Mouse (Mus musculus): ENCODE results near the gene Fut11.

Fut11 gene

DNA sequence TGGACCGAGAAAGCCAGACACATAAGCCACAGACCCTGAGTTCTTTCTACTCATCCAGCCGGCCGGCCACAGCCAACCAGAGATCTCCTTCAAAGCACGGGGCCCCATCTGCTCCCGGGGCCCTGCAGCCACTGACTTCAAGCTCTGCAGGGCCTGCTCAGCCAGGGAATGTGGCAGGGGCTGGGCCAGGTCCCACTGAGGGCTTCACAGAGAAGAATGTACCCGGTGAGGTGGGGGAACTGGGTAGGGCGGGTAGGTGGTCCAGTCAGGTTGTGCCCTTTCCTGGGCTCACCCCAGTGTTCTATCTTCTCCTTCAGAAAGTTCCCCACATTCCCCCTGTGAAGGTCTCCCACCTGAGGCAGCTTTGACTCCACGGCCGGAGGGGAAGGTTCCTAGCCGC lies 23.7 kb downstream of the Fut11 start:
- in situ Hi-C loops (cut with MboI, MseI) = no loop called here

DNA sequence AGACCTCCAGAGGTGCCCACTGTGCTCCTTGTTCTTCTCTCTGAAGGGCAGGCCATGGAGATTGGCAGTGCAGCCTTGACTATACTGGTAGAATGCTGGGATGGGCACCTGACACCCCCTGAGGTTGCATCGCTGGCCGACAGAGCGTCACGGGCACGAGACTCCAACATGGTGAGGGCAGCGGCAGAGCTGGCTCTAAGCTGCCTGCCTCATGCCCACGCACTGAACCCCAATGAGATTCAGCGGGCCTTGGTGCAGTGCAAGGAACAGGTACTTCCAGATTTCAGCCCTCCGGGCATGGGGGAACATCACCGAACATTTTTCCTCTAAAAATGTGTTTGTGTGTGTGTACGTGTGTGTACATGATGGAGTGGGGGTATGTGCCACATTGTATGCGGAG lies 25.0 kb downstream of the Fut11 start:
- in situ Hi-C loops (cut with MboI, MseI) = no loop called here

DNA sequence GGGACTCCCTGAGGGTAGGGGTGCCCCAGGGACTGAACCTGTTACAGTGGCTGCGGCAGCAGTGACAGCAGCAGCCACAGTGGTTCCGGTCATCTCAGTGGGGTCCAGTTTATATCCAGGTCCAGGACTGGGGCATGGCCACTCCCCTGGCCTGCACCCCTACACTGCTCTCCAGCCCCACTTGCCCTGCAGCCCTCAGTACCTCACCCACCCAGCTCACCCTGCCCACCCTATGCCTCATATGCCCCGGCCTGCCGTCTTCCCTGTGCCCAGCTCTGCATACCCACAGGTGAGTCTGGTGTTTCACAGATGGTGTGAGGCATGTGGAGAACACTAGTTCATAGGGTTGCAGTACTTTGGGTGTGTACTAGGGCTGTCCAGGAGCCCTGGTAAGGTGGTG lies 26.6 kb downstream of the Fut11 start:
- in situ Hi-C loops (cut with MboI, MseI) = no loop called here

DNA sequence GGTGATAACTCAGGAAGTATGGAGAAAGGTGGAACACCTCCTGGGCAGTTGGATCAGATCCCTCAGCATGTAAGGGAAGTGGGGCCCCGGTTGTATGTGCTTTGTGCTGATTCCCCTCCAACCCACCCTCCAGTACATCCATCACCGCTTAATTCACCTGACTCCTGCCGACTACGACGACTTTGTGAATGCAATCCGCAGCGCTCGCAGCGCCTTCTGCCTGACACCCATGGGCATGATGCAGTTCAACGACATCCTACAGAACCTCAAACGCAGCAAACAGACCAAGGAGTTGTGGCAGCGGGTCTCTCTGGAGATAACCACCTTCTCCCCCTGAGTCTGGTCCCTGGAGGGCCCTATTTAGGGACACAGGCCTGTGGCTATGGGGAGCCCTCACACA lies 28.2 kb downstream of the Fut11 start:
- in situ Hi-C loops (cut with MboI, MseI) = no loop called here

DNA sequence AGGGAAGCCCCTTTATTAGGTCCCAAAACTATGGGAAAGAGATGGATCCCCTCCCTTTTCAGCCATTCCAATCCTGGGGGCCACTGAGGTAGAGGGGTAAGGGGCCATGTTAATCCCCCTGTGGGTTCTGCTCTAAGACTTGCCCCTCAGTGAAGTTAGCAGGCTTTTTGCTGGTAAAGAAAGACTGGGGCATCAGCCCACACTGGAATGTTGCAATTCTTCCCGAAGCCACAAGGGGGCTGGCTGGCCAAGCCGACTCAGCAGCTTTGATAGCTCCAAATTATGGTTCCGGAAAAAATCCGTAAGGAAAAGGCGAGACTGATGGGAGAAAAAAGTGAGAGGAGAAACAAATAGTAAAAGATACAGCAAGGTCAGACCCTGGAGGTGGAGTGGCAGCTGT lies 29.3 kb downstream of the Fut11 start:
- in situ Hi-C loops (cut with MboI, MseI) = no loop called here

DNA sequence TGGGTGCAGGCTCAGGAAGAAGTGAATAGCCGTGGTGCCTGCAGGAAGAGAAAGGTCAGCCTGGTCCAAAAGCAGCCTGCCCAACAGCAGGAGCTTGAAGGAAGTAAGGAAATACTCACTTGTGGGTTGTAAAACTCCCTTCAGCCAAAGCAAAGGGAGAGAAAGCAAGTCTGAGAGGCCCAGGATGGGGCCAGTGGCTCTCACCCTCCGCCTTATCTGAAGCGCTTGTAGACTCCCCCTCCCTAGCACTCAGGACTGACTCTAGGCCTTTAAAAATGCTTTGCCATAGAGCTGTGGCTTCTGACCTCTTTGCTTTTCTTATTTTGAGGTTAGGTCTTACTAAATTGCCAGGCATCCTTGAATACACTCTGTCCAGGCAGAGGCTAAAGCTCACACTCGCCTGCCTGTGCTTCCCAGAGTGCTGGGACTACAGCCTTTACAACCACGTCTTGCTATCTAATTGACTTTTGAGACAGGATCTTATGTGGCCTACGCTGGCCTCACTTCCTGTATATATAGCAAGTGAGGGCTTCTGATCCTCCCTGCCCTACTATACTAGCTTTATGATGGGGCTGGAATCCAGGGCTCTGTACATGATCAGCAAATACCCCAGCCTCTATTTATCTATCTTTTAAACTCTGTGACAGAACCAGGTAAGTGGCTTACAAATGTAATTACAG lies 31.0 kb downstream of the Fut11 start:
- in situ Hi-C loops (cut with MboI, MseI) = no loop called here

DNA sequence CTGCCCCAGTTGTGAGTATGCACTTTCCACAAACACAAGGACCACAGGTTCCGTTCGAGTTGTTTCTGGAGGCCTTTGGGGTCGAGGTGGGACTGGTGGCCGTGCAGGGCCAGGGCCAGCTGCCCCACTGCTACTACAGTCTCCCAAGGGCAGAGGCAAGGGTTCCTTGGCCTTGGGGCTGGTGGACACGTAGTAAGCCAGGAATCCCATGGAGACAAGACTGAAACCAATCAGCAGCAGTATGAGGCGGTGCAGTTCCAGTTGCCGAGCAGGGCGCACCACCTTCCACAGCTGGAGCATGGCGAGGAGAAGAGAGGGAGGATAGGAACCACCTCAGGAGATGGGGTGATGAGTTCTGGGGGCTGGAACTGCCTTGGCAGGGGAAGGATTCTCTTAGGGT lies 35.1 kb downstream of the Fut11 start:
- in situ Hi-C loops (cut with MboI, MseI) = no loop called here

DNA sequence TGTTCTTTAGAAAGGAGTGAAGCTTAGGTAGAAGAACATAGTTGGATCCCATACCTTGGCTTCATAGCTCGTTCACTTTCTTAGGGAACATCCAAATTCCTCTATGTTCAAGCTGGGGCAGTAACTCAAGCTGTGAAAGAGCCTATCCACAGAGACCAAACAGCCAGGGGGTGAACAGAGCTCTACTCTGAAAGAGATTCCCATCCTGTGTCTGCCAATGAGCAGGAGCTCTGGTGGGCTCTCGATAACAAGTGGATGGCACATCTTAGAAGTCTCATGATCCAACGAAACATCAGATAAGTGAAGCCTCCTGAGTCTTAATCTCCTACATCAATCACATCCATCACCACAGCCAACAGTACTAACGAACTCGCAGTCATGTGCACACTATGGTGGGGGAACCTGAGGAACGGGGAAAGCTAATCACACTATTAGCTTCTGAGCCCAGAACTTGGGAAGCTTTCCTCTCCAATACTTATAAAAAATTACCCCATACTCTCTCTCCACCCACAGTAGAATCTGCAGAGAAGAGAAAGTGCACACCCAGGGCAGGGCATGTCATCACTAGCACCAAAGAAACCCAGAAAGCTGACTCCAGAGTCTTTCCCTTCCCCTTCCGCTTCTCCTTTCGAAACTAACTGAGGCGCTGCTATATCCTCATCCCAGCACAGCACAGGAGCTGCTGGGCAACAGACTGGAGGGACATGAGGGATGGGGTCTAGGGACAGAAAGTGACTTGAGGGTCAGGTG lies 36.3 kb downstream of the Fut11 start:
- in situ Hi-C loops (cut with MboI, MseI) = no loop called here

DNA sequence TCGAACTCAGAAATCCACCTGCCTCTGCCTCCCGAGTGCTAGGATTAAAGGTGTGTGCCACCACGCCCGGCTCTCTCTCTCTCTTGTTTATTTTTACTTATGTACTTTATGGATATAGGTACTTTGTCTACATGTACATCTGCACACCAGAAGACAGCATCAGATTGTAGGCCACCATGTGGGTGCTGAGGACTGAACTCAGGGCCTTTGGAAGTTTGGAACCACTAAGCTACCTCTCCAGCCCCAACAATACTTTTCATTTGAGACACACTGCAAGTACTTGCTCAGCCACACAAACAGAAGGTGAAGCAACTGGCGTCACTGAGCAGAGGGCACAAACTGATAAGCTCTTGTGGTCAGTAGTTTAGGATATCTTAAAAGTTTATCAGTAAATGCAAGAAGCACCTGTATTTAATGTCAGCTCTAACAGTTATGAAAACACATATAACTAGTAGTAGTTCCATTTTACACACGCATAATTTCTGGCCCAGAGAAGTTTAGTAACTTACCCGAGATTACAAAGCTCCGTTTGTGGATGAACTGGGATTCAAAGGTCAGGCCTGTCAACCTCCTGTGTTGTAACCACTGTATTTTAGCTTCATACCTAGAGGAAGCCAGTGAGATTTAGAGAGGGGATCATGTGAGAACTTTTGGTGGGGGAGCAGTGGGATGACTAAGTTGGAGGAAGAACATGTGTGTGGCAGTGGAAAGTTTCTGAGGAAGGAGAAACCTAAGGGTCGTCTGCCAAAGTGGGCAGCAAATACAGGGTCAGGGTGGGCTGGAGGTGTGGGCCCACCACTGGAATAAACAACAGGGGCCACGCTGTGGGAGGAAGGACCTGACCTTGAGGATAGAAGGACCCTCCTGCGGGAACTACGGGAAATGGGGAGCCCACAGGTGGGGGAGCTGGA lies 38.5 kb downstream of the Fut11 start:
- in situ Hi-C loops (cut with MboI, MseI) = no loop called here

DNA sequence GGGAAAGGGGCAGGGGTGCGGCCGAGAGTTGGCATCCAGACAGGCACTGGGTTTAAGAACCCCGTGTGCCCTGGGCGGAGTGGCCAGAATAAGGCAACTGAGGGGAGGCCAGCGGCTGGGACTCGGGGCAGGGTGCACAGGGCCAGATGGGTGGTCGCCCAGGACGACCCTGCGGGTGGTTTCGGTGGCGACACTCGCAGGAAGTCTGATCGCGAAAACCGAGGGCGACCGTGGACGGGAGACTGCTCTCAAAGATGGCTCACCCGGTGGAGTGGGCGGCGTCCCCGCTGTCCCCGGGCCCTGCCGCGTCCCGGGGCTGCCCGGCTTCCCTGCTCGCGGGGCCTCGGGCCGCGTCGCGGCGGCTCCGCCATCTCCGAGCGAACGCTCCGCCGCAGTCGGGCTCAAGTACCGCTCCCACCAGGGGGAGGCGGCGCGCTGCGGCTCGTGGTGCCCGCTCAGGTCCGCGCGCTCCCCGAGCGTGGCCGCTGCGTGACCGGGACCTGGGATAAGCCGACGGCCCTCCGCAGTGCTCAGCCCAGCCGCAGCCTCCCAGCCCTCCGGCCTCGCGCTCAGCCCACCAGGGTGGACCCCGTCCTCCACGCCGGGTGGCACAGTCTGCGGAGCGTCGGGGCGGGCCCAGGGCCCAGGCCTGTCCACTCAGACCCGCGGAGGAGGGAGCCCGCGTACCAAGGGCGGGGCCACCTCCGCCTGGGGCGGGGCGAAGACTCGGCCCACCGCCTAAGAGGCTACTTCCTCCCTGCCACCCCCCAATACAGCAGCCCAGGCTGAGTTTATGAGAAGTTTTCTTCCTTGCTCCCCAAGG lies 39.4 kb downstream of the Fut11 start, which contains the start of gene Ndst2:
TSS of gene Ndst2 (minus strand) at position 611 of the 823 bp plus-strand sequence.
- in situ Hi-C loops (cut with MboI, MseI) = no loop called here

DNA sequence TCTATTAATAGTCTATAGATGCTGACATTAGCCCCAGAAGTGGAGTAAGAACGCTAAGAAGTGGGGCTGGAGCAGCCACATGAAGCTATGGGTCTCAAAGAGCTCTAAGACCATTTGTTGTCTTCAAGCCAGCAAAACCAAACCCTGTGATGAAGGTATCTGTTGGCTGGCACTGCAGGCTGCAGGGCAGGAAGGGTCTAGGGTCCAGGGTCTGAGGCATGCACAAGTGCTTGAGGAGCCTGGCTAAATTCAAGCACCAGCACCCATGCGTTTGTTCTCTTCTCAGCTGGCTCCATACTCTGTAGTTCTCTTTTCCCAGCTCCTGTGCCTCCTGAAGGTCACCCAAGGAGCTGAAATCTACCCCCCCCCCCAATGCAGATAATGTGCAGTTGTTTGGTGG lies 40.3 kb downstream of the Fut11 start:
- in situ Hi-C loops (cut with MboI, MseI) = no loop called here

DNA sequence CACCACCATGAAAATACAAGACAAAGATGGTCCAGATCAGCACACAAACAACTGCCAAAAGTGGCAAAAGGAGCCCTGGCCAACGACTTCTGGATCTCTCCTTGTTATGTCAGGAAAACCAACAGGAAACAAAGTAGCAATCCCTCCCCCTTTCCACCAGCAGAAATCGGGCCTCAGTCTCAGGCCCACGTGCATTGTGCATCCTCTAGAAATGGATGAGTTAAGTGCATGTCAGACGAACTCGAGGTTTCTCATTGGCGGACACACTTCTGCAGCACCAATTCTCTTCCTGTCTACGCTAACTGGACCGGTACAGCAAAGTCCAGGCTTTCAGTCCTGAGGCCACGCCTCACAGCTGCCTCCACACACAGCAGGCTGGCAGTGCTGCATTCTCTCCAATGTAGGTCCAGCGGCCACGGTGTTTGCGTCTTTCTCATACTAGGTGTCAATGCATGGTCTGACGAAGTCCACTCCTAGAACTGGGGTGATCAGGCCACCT lies 41.2 kb downstream of the Fut11 start:
- in situ Hi-C loops (cut with MboI, MseI) = no loop called here

DNA sequence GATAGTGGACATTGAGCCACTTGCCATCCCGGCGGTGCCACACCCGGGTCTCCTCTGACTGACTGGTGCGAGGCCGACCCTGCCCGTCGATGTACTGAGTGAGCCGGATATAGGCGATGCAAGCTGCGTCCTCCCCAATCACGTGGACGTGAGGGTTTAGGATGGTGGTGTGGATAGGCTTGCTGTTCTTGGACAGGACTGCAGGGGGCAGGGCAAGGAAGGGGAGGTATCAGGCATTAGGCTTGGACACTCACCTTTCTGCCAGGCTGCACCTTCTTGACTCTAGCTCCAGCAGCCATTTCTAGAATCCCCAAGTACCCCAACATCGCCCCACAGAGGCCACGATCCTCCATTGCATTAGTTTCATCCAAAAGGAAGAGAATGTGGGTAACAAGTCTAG lies 42.5 kb downstream of the Fut11 start:
- in situ Hi-C loops (cut with MboI, MseI) = no loop called here

DNA sequence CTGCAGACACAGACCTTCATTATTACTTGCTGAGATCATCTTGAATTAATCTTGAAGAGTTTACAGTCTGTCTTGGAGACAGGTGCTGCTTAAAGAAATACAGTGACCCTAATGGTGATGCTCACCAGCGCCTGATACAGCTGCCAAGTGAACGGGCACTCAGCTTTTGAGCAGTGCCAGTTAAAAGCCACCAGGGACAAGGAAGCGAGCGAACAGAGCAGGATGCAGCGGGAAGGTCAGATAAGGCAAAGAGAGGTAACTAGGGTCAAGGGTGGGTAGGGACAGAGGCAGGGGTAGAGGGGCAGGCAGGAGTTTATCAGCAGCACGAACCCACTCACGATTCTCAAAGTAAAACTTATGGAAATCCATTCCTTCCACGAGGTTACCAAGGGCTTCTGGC lies 43.7 kb downstream of the Fut11 start:
- in situ Hi-C loops (cut with MboI, MseI) = no loop called here

DNA sequence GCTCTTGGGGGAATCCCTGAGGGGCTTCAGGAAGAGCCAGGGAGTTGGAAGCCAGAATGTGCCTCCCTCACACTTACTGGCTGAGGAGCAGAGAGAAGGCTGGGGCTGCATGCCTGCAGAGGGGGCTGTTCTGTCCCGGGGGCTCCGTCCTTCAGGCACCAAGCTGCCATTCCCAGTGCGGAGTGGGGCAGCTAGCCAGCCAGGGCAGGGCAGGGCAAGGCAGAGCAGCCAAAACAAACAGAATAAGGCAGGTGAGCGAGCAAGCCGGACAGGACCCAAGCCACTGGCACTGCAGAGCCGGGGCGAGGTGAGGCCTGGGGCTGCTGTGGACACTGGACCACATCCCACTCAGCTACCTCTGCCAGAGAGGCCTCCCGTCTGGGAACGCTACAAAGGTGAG lies 46.5 kb downstream of the Fut11 start:
- in situ Hi-C loops (cut with MboI, MseI) = no loop called here

DNA sequence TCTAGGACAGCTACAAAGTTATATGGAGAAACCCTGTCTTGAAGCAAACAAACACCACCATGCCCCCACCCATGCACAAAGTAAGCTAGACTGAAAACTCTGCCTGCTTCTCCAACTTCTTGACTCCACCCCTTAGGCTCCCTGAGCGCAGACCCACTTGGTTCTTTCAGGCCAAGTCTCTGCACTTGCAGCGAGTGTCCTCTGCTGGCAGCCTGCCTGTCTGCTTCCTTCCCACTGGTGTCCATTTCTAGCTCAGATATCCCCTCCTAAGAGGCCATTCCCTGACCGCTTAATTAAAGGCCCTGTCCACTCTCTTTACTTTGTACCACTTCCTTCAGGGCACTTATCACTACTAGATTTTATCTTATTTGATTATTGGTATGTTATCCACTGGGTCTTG lies 48.8 kb downstream of the Fut11 start:
- in situ Hi-C loops (cut with MboI, MseI) = no loop called here

DNA sequence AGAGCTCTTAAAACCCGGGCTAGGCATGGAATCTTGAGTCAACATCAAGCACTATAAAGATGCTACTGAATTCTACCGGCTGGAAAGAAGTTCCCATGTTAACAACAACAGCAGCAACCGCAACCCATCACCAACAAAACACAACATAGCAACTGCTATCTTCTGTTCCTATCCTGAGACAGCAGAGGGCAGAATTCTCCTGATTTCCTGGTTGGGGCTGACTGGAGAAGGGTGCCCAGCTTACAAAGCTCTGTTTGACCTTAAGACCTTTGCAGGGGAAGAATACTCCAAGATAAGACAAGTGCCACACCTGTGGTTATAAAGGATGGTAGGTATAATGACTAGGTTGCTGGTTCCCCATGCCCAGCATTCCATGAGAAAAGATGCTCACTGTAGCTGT lies 52.2 kb downstream of the Fut11 start:
- in situ Hi-C loops (cut with MboI, MseI) = no loop called here

DNA sequence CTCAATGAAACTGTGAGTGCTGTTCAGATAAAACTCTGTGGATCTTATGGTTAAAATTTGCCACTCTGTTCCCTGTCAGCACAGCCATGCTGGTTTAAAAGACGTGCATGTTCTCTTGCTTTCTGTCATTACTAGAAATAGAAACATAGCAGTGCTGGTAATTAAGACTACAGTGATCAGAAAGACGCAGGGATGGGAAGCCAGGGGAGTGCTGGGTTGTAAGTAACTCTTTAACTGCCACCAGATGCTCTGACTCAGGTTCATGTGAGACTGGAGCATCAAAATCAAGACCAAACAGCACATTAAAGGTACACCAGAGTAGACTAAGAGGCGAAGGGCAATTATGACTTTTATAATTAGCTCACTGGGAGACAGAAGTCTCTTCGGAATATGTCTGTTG lies 53.6 kb downstream of the Fut11 start:
- in situ Hi-C loops (cut with MboI, MseI) = no loop called here

DNA sequence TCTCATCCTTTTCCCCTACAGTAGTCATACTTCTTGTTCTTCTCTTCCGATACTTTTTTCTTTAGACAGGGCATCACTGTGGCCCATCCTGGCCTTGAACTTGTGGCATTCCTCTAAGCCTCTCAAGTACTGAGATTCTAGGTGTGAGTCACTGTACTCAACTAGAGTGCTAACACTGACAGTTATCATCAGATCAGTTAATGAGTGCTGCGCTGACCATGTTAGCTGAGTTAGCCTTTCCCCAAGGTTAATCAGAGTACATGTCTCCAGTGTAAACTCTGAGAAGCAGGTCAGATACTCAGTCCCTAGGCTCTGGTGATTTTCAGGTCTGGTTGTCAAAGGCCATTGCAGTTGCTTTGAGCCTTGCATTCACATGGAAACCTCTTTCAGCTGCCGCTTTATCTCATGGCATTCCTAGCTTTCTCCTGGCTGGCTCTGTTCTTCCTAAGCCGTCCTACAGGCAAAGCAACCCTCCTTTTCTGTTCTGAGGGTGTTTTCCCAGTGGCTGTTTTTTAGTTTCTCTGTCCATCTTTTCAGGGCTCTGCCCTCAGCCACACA lies 54.8 kb downstream of the Fut11 start:
- in situ Hi-C loops (cut with MboI, MseI) = no loop called here

DNA sequence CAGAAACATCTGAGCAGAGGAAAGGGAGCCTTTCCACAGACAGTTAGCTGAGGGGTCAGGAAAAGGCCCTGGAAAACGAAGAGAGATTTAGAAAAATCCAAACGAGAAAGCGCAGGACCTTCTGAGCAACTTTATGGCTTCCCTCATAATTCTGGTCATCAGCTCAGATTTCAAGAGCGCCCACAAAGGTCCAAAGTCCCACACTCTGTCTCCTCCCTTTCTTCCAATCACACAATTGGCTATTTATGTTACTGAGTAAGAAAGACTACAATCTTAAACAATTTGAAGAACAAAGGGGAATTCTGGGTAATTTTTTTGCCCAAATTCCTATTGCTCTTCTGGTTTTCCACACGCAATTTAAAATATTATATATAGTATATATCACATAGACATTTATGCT lies 55.7 kb downstream of the Fut11 start:
- in situ Hi-C loops (cut with MboI, MseI) = no loop called here
